Mouse (Mus musculus) CH12.LX (cell line): ENCODE results near the gene Nefh. TPM values are rescaled to one million over a fixed set of nuclear protein-coding genes. Genes with fewer than 3 reads are reported as not detected.
A peak's percentile ranks its signal among the peaks of the same experiment; 100 is the strongest.

ENCODE experiments used
- E2F4 ChIP-seq: IDR thresholded peaks from 2 replicates; pipeline ENCODE4 v1.6.1; 2011; ENCODE audit warnings: low read depth, low read length, improper control_type of control experiment; ENCODE audit not compliant: insufficient replicate concordance
- ELF1 ChIP-seq: IDR thresholded peaks from 2 replicates; pipeline ENCODE4 v1.6.1; 2014; ENCODE audit warnings: low read depth, mild to moderate bottlenecking, inconsistent platforms, low read length, improper control_type of control experiment
- KAT2A ChIP-seq: IDR thresholded peaks from 2 replicates; pipeline ENCODE4 v1.6.1; 2012; ENCODE audit warnings: low read length, improper control_type of control experiment, inconsistent platforms; ENCODE audit not compliant: insufficient replicate concordance
- MXI1 ChIP-seq: IDR thresholded peaks from 2 replicates; pipeline ENCODE4 v1.6.1; 2011; ENCODE audit warnings: mild to moderate bottlenecking, low read depth, low read length, improper control_type of control experiment
- NRF1 ChIP-seq: IDR thresholded peaks from 2 replicates; pipeline ENCODE4 v1.6.1; 2014; ENCODE audit warnings: low read depth, mild to moderate bottlenecking, inconsistent platforms, low read length, improper control_type of control experiment, moderate library complexity
- SIN3A ChIP-seq: IDR thresholded peaks from 2 replicates; pipeline ENCODE4 v1.6.1; 2012; ENCODE audit warnings: low read length, improper control_type of control experiment, inconsistent platforms
- USF1 ChIP-seq: IDR thresholded peaks from 2 replicates; pipeline ENCODE4 v1.6.1; 2014; ENCODE audit warnings: low read depth, mild to moderate bottlenecking, inconsistent platforms, low read length, improper control_type of control experiment
- ZMIZ1 ChIP-seq: IDR thresholded peaks from 2 replicates; pipeline ENCODE4 v1.6.1; 2012; ENCODE audit warnings: low read depth, mild to moderate bottlenecking, inconsistent platforms, low read length, improper control_type of control experiment
- ZNF384 ChIP-seq: IDR thresholded peaks from 2 replicates; pipeline ENCODE4 v1.6.1; 2012; ENCODE audit warnings: low read depth, low read length, improper control_type of control experiment, inconsistent platforms
- polyA plus RNA-seq: library from polyadenylated mRNA; unstranded; fragments of >175 nt; gene quantifications from 2 replicates; pipeline ENCODE4 v1.2.1, GENCODE M21; 2012; ENCODE audit warnings: low read depth; ENCODE audit not compliant: insufficient read length
- total RNA-seq, 2 experiments: library from RNA; depleted of rRNA; stranded (reverse); fragments of 300-350 nt in 1 of 2; fragments of >200 nt in 1 of 2; gene quantifications; 2 replicates each; pipeline ENCODE4 v1.2.3; 2012 to 2014

Nefh gene
- total and polyA plus RNA-seq, 3 experiments: 0.06 TPM; not detected in 2

GRCm38 (mm10) chr11:4894848-4895816 is 52.7 kb downstream of the Nefh start, which contains the start of gene Thoc5 (continued):
- peak; percentile 97 for TF ChIP-seq ELF1
- TF ChIP-seq USF1: no peak
- no peak for TF ChIP-seq E2F4
- no peak for TF ChIP-seq ZNF384
- TF ChIP-seq NRF1: peak; percentile 36; the same call in 1 of the 2 replicates
- TF ChIP-seq SIN3A: peak; percentile 96
- TF ChIP-seq KAT2A: peak; percentile 87; the same call in 1 of the 2 replicates
- TF ChIP-seq MXI1: peak; percentile 95
- TF ChIP-seq ZMIZ1: peak; percentile 84; the same call in 1 of the 2 replicates
- TF ChIP-seq, all 38 proteins: peak for 19

Other genes with a start within 250 kb of the Nefh start
- gene Uqcr10, start 243.7 kb downstream of the Nefh start, total RNA-seq (2012; rRNA removed): 1,522 and 1,539 TPM in 2 replicates
- 905 and 1,007 TPM in 2 replicates for gene Uqcr10, start 243.7 kb downstream of the Nefh start, total RNA-seq (2014; rRNA removed)
- 740 and 776 TPM in 2 replicates for gene Uqcr10, start 243.7 kb downstream of the Nefh start, polyA plus RNA-seq
- 74.8 and 75.2 TPM in 2 replicates for gene Zmat5, start 243.4 kb downstream of the Nefh start, total RNA-seq (2012; rRNA removed)
- gene Zmat5, start 243.4 kb downstream of the Nefh start, total RNA-seq (2014; rRNA removed): 27.9 and 35.9 TPM in 2 replicates
- 41.8 and 51.4 TPM in 2 replicates for gene Zmat5, start 243.4 kb downstream of the Nefh start, polyA plus RNA-seq
- gene Cabp7, start 201.3 kb downstream of the Nefh start, total RNA-seq (2012; rRNA removed): 0.50 and 0.51 TPM in 2 replicates
- gene Cabp7, start 201.3 kb downstream of the Nefh start, total RNA-seq (2014; rRNA removed): not detected in 2 replicates
- not detected in 2 replicates for gene Cabp7, start 201.3 kb downstream of the Nefh start, polyA plus RNA-seq
- gene Nf2, start 98.5 kb downstream of the Nefh start, total RNA-seq (2012; rRNA removed): 45.2 and 53.6 TPM in 2 replicates
- 50.7 and 54.7 TPM in 2 replicates for gene Nf2, start 98.5 kb downstream of the Nefh start, total RNA-seq (2014; rRNA removed)
- gene Nf2, start 98.5 kb downstream of the Nefh start, polyA plus RNA-seq: 103 and 108 TPM in 2 replicates
- 50.7 and 53.5 TPM in 2 replicates for gene Nipsnap1, start 74.1 kb downstream of the Nefh start, total RNA-seq (2012; rRNA removed)
- gene Nipsnap1, start 74.1 kb downstream of the Nefh start, total RNA-seq (2014; rRNA removed): 77.6 and 79.3 TPM in 2 replicates
- 94.0 and 97.9 TPM in 2 replicates for gene Nipsnap1, start 74.1 kb downstream of the Nefh start, polyA plus RNA-seq
- gene Thoc5, start 52.7 kb downstream of the Nefh start, total RNA-seq (2012; rRNA removed): 62.7 and 81.5 TPM in 2 replicates
- 35.2 and 37.7 TPM in 2 replicates for gene Thoc5, start 52.7 kb downstream of the Nefh start, total RNA-seq (2014; rRNA removed)
- gene Thoc5, start 52.7 kb downstream of the Nefh start, polyA plus RNA-seq: 83.8 and 86.0 TPM in 2 replicates
- gene Ap1b1, start 38.8 kb upstream of the Nefh start, total RNA-seq (2012; rRNA removed): 43.8 and 44.2 TPM in 2 replicates
- gene Ap1b1, start 38.8 kb upstream of the Nefh start, total RNA-seq (2014; rRNA removed): 31.2 and 38.6 TPM in 2 replicates
- 51.5 and 57.8 TPM in 2 replicates for gene Ap1b1, start 38.8 kb upstream of the Nefh start, polyA plus RNA-seq
- 6.5 and 9.1 TPM in 2 replicates for gene Rasl10a, start 110.1 kb upstream of the Nefh start, total RNA-seq (2012; rRNA removed)
- 2.1 and 3.0 TPM in 2 replicates for gene Rasl10a, start 110.1 kb upstream of the Nefh start, total RNA-seq (2014; rRNA removed)
- 6.3 and 7.5 TPM in 2 replicates for gene Rasl10a, start 110.1 kb upstream of the Nefh start, polyA plus RNA-seq
- 8.8 and 10.0 TPM in 2 replicates for gene Gas2l1, start 117.3 kb upstream of the Nefh start, total RNA-seq (2012; rRNA removed)
- 2.6 and 3.3 TPM in 2 replicates for gene Gas2l1, start 117.3 kb upstream of the Nefh start, total RNA-seq (2014; rRNA removed)
- 10.2 and 12.5 TPM in 2 replicates for gene Gas2l1, start 117.3 kb upstream of the Nefh start, polyA plus RNA-seq
- 16.8 and 17.0 TPM in 2 replicates for gene Rhbdd3, start 150.9 kb upstream of the Nefh start, total RNA-seq (2012; rRNA removed)
- gene Rhbdd3, start 150.9 kb upstream of the Nefh start, total RNA-seq (2014; rRNA removed): 11.6 and 15.0 TPM in 2 replicates
- 16.0 and 20.6 TPM in 2 replicates for gene Rhbdd3, start 150.9 kb upstream of the Nefh start, polyA plus RNA-seq
- 399 and 425 TPM in 2 replicates for gene Ewsr1, start 151.2 kb upstream of the Nefh start, total RNA-seq (2012; rRNA removed)
- 418 and 428 TPM in 2 replicates for gene Ewsr1, start 151.2 kb upstream of the Nefh start, total RNA-seq (2014; rRNA removed)
- gene Ewsr1, start 151.2 kb upstream of the Nefh start, polyA plus RNA-seq: 1,159 and 1,267 TPM in 2 replicates
- 0.13 TPM in 1 of 2 replicates, not detected in the other for gene Emid1, start 204.2 kb upstream of the Nefh start, total RNA-seq (2012; rRNA removed)
- gene Emid1, start 204.2 kb upstream of the Nefh start, total RNA-seq (2014; rRNA removed): not detected in 2 replicates
- not detected in 2 replicates for gene Emid1, start 204.2 kb upstream of the Nefh start, polyA plus RNA-seq